Mouse (Mus musculus) liver, embryonic 14.5 days (tissue): ENCODE results near the gene Fgfr2.

Experiments used
- CTCF ChIP-seq: IDR thresholded peaks from 2 replicates; pipeline ENCODE4 v1.5.1; 2016; ENCODE audit warnings: antibody characterized with exemption, low read depth, control low read depth
- EP300 ChIP-seq: IDR thresholded peaks from 2 replicates; pipeline ENCODE4 v1.6.1; 2016; ENCODE audit warnings: antibody characterized with exemption, low read depth

DNA sequence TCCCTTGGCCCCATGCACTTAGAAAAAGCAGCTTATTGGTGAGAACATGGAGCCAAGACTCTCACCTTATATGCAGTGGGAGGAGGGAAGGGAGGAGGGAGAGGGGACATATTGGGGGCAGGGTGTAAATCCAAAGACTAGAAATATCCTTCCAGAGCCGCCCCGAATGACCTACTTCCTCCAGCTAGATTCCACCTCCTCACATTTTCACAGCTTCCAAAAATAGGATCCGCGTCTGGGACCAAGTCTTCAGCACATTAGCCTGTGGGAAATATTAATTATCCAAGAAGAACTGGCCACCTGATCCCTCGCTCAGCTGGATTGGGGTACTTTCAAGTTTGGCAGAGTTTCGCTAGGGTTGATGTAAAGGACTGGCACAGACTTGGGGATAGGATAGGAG, 683.2 kb downstream of the Fgfr2 start:
- TF ChIP-seq EP300 (no peak), CTCF (no peak)
